Mouse (Mus musculus) small intestine, adult 2 months (tissue): ENCODE results near the gene Gmppb. TPM values are rescaled to one million over a fixed set of nuclear protein-coding genes. Genes with fewer than 3 reads are reported as not detected.

ENCODE experiments used
- H3K27ac ChIP-seq: fragments of 200-500 bp; 2 replicates; pipeline ENCODE4 v1.5.1; 2012; ENCODE audit warnings: low read depth, low read length, control low read depth, inconsistent platforms; ENCODE audit not compliant: insufficient read depth
- H3K27me3 ChIP-seq: fragments of 200-500 bp; 2 replicates; pipeline ENCODE4 v1.6.1; 2012; ENCODE audit warnings: mild to moderate bottlenecking, moderate library complexity, low read length, inconsistent platforms; ENCODE audit not compliant: control insufficient read depth, insufficient read depth
- H3K36me3 ChIP-seq: fragments of 200-500 bp; 2 replicates; pipeline ENCODE4 v1.6.1; 2012; ENCODE audit warnings: mild to moderate bottlenecking, low read length, control low read depth, inconsistent platforms; ENCODE audit not compliant: control insufficient read depth, insufficient read depth
- H3K4me1 ChIP-seq: fragments of 200-500 bp; 2 replicates; pipeline ENCODE4 v1.6.1; 2012; ENCODE audit warnings: low read length, inconsistent platforms, mixed read lengths; ENCODE audit not compliant: control insufficient read depth, insufficient read depth, insufficient read length
- H3K4me3 ChIP-seq: fragments of 200-500 bp; 2 replicates; pipeline ENCODE4 v1.5.1; 2012; ENCODE audit warnings: low read depth, mild to moderate bottlenecking, control low read depth, inconsistent platforms, low read length, moderate library complexity
- CTCF ChIP-seq: fragments of 200-500 bp; IDR thresholded peaks from 2 replicates; pipeline ENCODE4 v1.5.1; 2012; ENCODE audit warnings: low read depth, mild to moderate bottlenecking, control low read depth, inconsistent platforms, low read length, moderate library complexity, mixed read lengths; ENCODE audit not compliant: insufficient replicate concordance, insufficient read length; ENCODE audit errors: extremely low read depth
- POLR2A ChIP-seq: fragments of 200-500 bp; IDR thresholded peaks from 2 replicates; pipeline ENCODE4 v1.6.1; 2012; ENCODE audit warnings: low read depth, mild to moderate bottlenecking, control low read depth, inconsistent platforms, low read length, moderate library complexity
- WGBS: fragments of 180-500 bp; shearing (Covaris S2); methylation state at CpG from one replicate; pipeline ENCODE4 v1.1.7; 2018; 5-methylcytosine and 5-hydroxymethylcytosine counted together
- polyA plus RNA-seq: library from polyadenylated mRNA; depleted of rRNA; stranded (reverse); fragments of >200 nt; gene quantifications from 2 replicates; pipeline ENCODE4 v1.2.3, GENCODE M21; 2012

Gmppb gene
- polyA plus RNA-seq, 1 experiment: 56.7 TPM

- WGBS: 90% methylated on average over 6 of the region's 6 CpGs
- peaks cover 65% of the 10 kb centered on the region for H3K36me3 ChIP-seq
Observed at GRCm38 (mm10) chr9:108055661-108056237, 6.7 kb downstream of the Gmppb start.

GRCm38 (mm10) chr9:108056361-108057261, 7.6 kb downstream of the Gmppb start:
- Histone ChIP-seq H3K4me3 (no peak overlapping the region), H3K36me3 (peaks cover 57% of the 10 kb centered on the region), H3K27ac (no peak overlapping the region), H3K27me3 (no peaks in the 10 kb centered on the region), H3K4me1 (peaks cover 16% of the 10 kb centered on the region)
- WGBS: 87% methylated on average over 28 of the region's 28 CpGs
- TF ChIP-seq POLR2A (no peak), CTCF (no peak)

More at GRCm38 (mm10) chr9:108055661-108056237, 6.7 kb downstream of the Gmppb start:
- Histone ChIP-seq H3K27ac (no peak overlapping the region), H3K4me3 (no peak overlapping the region), H3K27me3 (no peaks in the 10 kb centered on the region), H3K4me1 (peaks cover 16% of the 10 kb centered on the region)
- TF ChIP-seq CTCF: no peak

- no peaks in the 10 kb centered on the region for H3K27me3 ChIP-seq
- no peak for TF ChIP-seq POLR2A
- TF ChIP-seq CTCF: no peak
- no peak overlapping the region for H3K4me3 ChIP-seq
- no peak overlapping the region for H3K27ac ChIP-seq
- WGBS: 89% methylated on average over 5 of the region's 5 CpGs
- peaks cover 56% of the 10 kb centered on the region for H3K36me3 ChIP-seq
- H3K4me1 ChIP-seq: peaks cover 16% of the 10 kb centered on the region
Observed at GRCm38 (mm10) chr9:108057262-108057562, 8.2 kb downstream of the Gmppb start.

GRCm38 (mm10) chr9:108058291-108058690, 9.2 kb downstream of the Gmppb start:
- TF ChIP-seq CTCF: no peak
- no peak for TF ChIP-seq POLR2A
- H3K36me3 ChIP-seq: peaks cover 60% of the 10 kb centered on the region
- H3K27me3 ChIP-seq: no peaks in the 10 kb centered on the region
- peaks cover 13% of the 10 kb centered on the region for H3K4me1 ChIP-seq
- no peak overlapping the region for H3K27ac ChIP-seq
- no peak overlapping the region for H3K4me3 ChIP-seq
- 97% methylated on average over 9 of the region's 9 CpGs for WGBS

GRCm38 (mm10) chr9:108062142-108062541, 13.1 kb downstream of the Gmppb start:
- H3K4me1 ChIP-seq: no peaks in the 10 kb centered on the region
- TF ChIP-seq POLR2A: no peak
- no peak for TF ChIP-seq CTCF
- no peak overlapping the region for H3K4me3 ChIP-seq
- H3K27ac ChIP-seq: no peak overlapping the region
- H3K36me3 ChIP-seq: peaks cover 49% of the 10 kb centered on the region
- no peaks in the 10 kb centered on the region for H3K27me3 ChIP-seq
- WGBS: 88% methylated on average over 3 of the region's 3 CpGs

GRCm38 (mm10) chr9:108063361-108063760, 14.3 kb downstream of the Gmppb start:
- WGBS: 87% methylated on average over 12 of the region's 12 CpGs
- H3K36me3 ChIP-seq: peaks cover 42% of the 10 kb centered on the region

GRCm38 (mm10) chr9:108065491-108066011, 16.5 kb downstream of the Gmppb start:
- H3K27ac ChIP-seq: no peak overlapping the region
- no peaks in the 10 kb centered on the region for H3K27me3 ChIP-seq
- H3K4me3 ChIP-seq: no peak overlapping the region
- H3K4me1 ChIP-seq: no peaks in the 10 kb centered on the region
- TF ChIP-seq CTCF (peak; percentile 64; the same call in 1 of the 2 replicates), POLR2A (no peak)
- peaks cover 41% of the 10 kb centered on the region for H3K36me3 ChIP-seq
- 37% methylated on average over 5 of the region's 5 CpGs for WGBS

More at GRCm38 (mm10) chr9:108063361-108063760, 14.3 kb downstream of the Gmppb start:
- Histone ChIP-seq H3K27ac (no peak overlapping the region), H3K4me1 (no peaks in the 10 kb centered on the region), H3K27me3 (no peaks in the 10 kb centered on the region), H3K4me3 (no peak overlapping the region)
- no peak for TF ChIP-seq CTCF
- TF ChIP-seq POLR2A: no peak
